Mouse (Mus musculus): ENCODE measurements around the gene Zic2. TPM values are rescaled to one million over a fixed set of nuclear protein-coding genes. Genes with fewer than 3 reads are reported as not detected.

The Zic2 gene
- polyA plus RNA-seq, 1 experiment from 2014 or later = 7.3 TPM

- H3K9me3 ChIP-seq (replicated peaks; ENCODE audit: control insufficient read depth, low read length) = 0 out of 2 replicates have a peak, but pooled peaks cover 3% of the 10 kb centered on the region
- H3K4me3 ChIP-seq (ENCODE audit: low read depth, low read length) = no peak overlapping the region
- H3K9ac ChIP-seq (ENCODE audit: low read length) = no peak overlapping the region
- H3K4me1 ChIP-seq (ENCODE audit: control insufficient read depth, insufficient read depth, low read length) = peaks cover 3% of the 10 kb centered on the region; the same call in 1 of the 2 replicates
- H3K4me2 ChIP-seq (ENCODE audit: low read length) = no peak overlapping the region
- H3K27me3 ChIP-seq (replicated peaks; ENCODE audit: control insufficient read depth, insufficient read depth, low read length) = peaks cover 22% of the 10 kb centered on the region
- DNase-seq (ENCODE audit: low spot score) (no peak), ATAC-seq (no peak)
- H3K27ac ChIP-seq (ENCODE audit: low read depth, low read length) = no peak overlapping the region
- H3K36me3 ChIP-seq (ENCODE audit: control insufficient read depth, insufficient read depth, low read length) = no peaks in the 10 kb centered on the region
- WGBS = 67% methylated on average over 1 of the region's 1 CpGs
Observed at GRCm38 (mm10) chr14:122492015-122492414, 16.8 kb downstream of the Zic2 start.

- no peak for ATAC-seq
Observed at GRCm38 (mm10) chr14:122509058-122509457, 33.8 kb downstream of the Zic2 start.

GRCm38 (mm10) chr14:122511519-122511918 lies 36.3 kb downstream of the Zic2 start:
- 77% methylated on average over 3 of the region's 3 CpGs for WGBS
- no peak for DNase-seq (ENCODE audit: low spot score)
- Histone ChIP-seq H3K27me3 (replicated peaks; ENCODE audit: control insufficient read depth, insufficient read depth, low read length) (no peaks in the 10 kb centered on the region), H3K9ac (ENCODE audit: low read length) (no peak overlapping the region), H3K4me1 (ENCODE audit: control insufficient read depth, insufficient read depth, low read length) (no peaks in the 10 kb centered on the region), H3K27ac (ENCODE audit: low read depth, low read length) (no peak overlapping the region), H3K36me3 (ENCODE audit: control insufficient read depth, insufficient read depth, low read length) (no peaks in the 10 kb centered on the region), H3K9me3 (replicated peaks; ENCODE audit: control insufficient read depth, low read length) (no peaks in the 10 kb centered on the region), H3K4me2 (ENCODE audit: low read length) (no peak overlapping the region), H3K4me3 (ENCODE audit: low read depth, low read length) (no peak overlapping the region)
- no peak for ATAC-seq

More at GRCm38 (mm10) chr14:122509058-122509457, 33.8 kb downstream of the Zic2 start:
- H3K9ac ChIP-seq (ENCODE audit: low read length) = no peak overlapping the region
- H3K4me2 ChIP-seq (ENCODE audit: low read length) = no peak overlapping the region
- H3K9me3 ChIP-seq (replicated peaks; ENCODE audit: control insufficient read depth, low read length) = no peaks in the 10 kb centered on the region
- WGBS = 18% methylated on average over 2 of the region's 2 CpGs
- no peak overlapping the region for H3K4me3 ChIP-seq (ENCODE audit: low read depth, low read length)
- H3K4me1 ChIP-seq (ENCODE audit: control insufficient read depth, insufficient read depth, low read length) = no peaks in the 10 kb centered on the region
- peak; percentile 49 for DNase-seq (ENCODE audit: low spot score)
- no peak overlapping the region for H3K27ac ChIP-seq (ENCODE audit: low read depth, low read length)
- H3K36me3 ChIP-seq (ENCODE audit: control insufficient read depth, insufficient read depth, low read length) = no peaks in the 10 kb centered on the region
- H3K27me3 ChIP-seq (replicated peaks; ENCODE audit: control insufficient read depth, insufficient read depth, low read length) = no peaks in the 10 kb centered on the region

GRCm38 (mm10) chr14:122513511-122514036 lies 38.3 kb downstream of the Zic2 start:
- H3K4me3 ChIP-seq (ENCODE audit: low read depth, low read length) = no peak overlapping the region
- H3K4me2 ChIP-seq (ENCODE audit: low read length) = no peak overlapping the region
- no peak overlapping the region for H3K9ac ChIP-seq (ENCODE audit: low read length)
- no peaks in the 10 kb centered on the region for H3K27me3 ChIP-seq (replicated peaks; ENCODE audit: control insufficient read depth, insufficient read depth, low read length)
- ATAC-seq (no peak), DNase-seq (ENCODE audit: low spot score) (no peak)
- H3K27ac ChIP-seq (ENCODE audit: low read depth, low read length) = no peak overlapping the region
- H3K4me1 ChIP-seq (ENCODE audit: control insufficient read depth, insufficient read depth, low read length) = no peaks in the 10 kb centered on the region
- 83% methylated on average over 1 of the region's 1 CpGs for WGBS
- no peaks in the 10 kb centered on the region for H3K9me3 ChIP-seq (replicated peaks; ENCODE audit: control insufficient read depth, low read length)
- no peaks in the 10 kb centered on the region for H3K36me3 ChIP-seq (ENCODE audit: control insufficient read depth, insufficient read depth, low read length)

- Histone ChIP-seq H3K36me3 (ENCODE audit: control insufficient read depth, insufficient read depth, low read length) (no peaks in the 10 kb centered on the region), H3K9me3 (replicated peaks; ENCODE audit: control insufficient read depth, low read length) (no peaks in the 10 kb centered on the region), H3K4me3 (ENCODE audit: low read depth, low read length) (no peak overlapping the region), H3K27me3 (replicated peaks; ENCODE audit: control insufficient read depth, insufficient read depth, low read length) (no peaks in the 10 kb centered on the region), H3K4me1 (ENCODE audit: control insufficient read depth, insufficient read depth, low read length) (no peaks in the 10 kb centered on the region), H3K9ac (ENCODE audit: low read length) (no peak overlapping the region), H3K4me2 (ENCODE audit: low read length) (no peak overlapping the region), H3K27ac (ENCODE audit: low read depth, low read length) (no peak overlapping the region)
- ATAC-seq (no peak), DNase-seq (ENCODE audit: low spot score) (no peak)
- 68% methylated on average over 4 of the region's 4 CpGs for WGBS
Observed at GRCm38 (mm10) chr14:122528475-122528874, 53.2 kb downstream of the Zic2 start.

Other genes with a start within 250 kb of the Zic2 start
- gene Gm5089, start 24.3 kb upstream of the Zic2 start, polyA plus RNA-seq (2014; fragmentation: Nextera tagmentation; extraction: Ambion mirVana) = 0.25 and 0.33 TPM in 2 replicates
- gene Zic5, start 9.8 kb upstream of the Zic2 start, polyA plus RNA-seq (2014; fragmentation: Nextera tagmentation; extraction: Ambion mirVana) = 9.5 and 10.9 TPM in 2 replicates
- gene Gm10837, start 15.2 kb downstream of the Zic2 start, polyA plus RNA-seq (2014; fragmentation: Nextera tagmentation; extraction: Ambion mirVana) = 0.32 and 0.55 TPM in 2 replicates
- 25.0 and 25.7 TPM in 2 replicates for gene Pcca, start 58.9 kb downstream of the Zic2 start, polyA plus RNA-seq (2014; fragmentation: Nextera tagmentation; extraction: Ambion mirVana)